Mouse (Mus musculus): ENCODE results near the gene Atp2a3.

The Atp2a3 gene

GRCm38 (mm10) chr11:72955339-72955974 is 5.5 kb upstream of the Atp2a3 start:
- DNase-seq = no peak

DNA sequence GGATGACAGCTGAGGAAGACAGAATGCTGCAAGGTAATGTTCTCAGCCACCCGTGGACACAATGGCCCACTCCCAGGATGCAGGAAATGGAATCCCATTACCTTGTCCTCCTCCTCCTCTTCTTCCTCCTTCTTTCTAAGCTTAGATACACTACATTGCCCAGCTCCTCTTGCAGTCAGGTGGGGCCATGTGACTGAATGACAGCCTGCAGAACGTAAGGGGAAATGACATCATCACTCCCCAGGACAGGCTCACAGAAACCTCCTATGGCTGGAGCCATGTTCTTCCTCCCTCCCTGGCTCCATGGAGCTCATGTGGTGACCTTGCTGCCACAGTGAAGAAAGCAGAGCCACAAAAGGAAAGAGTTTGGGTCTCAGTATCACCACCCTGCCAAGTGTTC is 3.7 kb upstream of the Atp2a3 start:
- no peak for DNase-seq

- no peak for DNase-seq
Observed at GRCm38 (mm10) chr11:72959924-72960679, 867 bp upstream of the Atp2a3 start.

GRCm38 (mm10) chr11:72960723-72961071 is 272 bp upstream of the Atp2a3 start:
- DNase-seq = no peak

GRCm38 (mm10) chr11:72962378-72962777 is 1.4 kb downstream of the Atp2a3 start:
- no peak for DNase-seq

DNA sequence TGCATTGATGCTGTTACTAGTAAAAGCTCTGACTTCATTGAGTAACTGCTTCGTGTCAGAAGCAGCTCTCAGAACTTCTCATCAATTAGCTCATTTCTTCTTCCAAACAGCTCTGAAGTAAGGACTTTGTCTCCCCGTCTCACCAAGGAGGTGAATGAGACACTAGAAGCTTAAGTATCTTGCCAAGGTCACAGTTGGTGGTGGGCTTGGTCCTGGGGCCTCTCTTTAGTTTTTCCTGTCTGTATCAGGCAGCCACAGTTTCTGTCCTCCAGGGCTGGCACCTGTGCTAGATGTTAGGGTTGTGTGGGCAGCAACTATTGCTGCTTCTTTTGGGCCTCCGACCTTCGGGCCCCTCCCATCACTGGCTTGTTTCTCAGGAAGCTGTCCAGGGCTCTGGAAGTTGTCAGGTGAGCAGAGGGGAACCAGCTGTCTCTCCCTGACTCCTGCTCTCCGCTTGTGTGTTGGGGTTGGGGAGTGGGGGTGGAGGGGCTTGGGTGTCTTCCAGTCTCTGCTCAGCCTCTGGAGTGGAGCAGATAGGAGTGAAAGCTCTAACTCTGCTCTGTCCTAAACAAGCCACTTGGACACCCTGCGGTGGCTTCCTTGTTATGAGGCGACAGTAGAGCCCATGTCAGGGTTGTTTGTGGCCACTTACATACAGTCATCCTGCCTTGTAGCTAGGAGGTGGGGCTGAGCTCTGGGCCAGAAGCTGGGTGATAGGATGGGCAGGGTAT is 2.3 kb downstream of the Atp2a3 start:
- DNase-seq = no peak

- no peak for DNase-seq
Observed at GRCm38 (mm10) chr11:72963789-72964294, 2.9 kb downstream of the Atp2a3 start.

GRCm38 (mm10) chr11:72974995-72975503 is 14.1 kb downstream of the Atp2a3 start:
- no peak for DNase-seq

GRCm38 (mm10) chr11:72982516-72982915 is 21.5 kb downstream of the Atp2a3 start:
- no peak for DNase-seq

- DNase-seq = no peak
Observed at GRCm38 (mm10) chr11:72983283-72983682, 22.3 kb downstream of the Atp2a3 start.

- no peak for DNase-seq
Observed at GRCm38 (mm10) chr11:72986745-72987144, 25.8 kb downstream of the Atp2a3 start.

- no peak for DNase-seq
Observed at GRCm38 (mm10) chr11:72987234-72987633, 26.3 kb downstream of the Atp2a3 start.

GRCm38 (mm10) chr11:72987807-72988206 is 26.8 kb downstream of the Atp2a3 start:
- DNase-seq = no peak

- DNase-seq = no peak
Observed at GRCm38 (mm10) chr11:72989044-72989443, 28.1 kb downstream of the Atp2a3 start.

DNA sequence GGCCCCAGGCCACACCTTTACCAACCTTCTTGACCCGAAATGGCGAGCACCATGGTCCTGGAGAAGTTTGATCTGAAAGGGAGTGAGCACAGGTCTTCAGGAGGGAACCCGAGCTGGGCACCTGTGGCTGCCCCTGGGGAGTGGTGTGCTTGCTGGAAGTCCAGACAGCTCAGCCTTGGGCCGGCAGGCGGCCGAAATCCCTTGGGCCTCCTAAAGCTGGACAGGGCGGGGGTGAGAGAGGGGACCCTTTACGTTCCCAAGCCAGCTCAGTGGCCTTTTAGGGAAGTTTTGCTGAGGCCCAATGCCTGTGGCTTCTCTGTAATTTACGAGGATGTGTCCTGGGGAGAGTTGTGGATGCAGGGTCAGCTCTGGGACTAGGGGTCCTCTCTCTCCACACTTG is 29.7 kb downstream of the Atp2a3 start:
- no peak for DNase-seq

- no peak for DNase-seq
Observed at GRCm38 (mm10) chr11:72991961-72992360, 31.0 kb downstream of the Atp2a3 start.

DNA sequence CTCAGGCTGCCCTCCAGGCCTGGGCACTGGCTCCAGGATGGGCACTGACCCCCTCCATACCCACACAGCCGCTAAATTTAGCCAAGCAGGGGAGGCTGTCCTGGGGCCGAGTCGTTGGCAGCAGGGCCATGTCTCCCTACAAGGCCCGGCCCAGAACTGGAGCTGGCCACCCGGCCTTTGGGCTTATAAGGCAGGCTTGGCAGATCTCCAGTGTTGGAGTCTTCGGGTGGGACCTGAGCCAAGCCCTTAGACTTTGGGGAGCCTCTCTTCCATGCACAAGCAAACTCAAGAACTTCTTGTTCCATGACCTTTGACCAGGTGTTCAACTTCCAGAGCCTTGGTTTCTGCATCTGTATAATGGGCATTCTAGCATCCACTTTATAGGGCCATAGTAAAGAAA is 35.4 kb downstream of the Atp2a3 start:
- DNase-seq = no peak

DNA sequence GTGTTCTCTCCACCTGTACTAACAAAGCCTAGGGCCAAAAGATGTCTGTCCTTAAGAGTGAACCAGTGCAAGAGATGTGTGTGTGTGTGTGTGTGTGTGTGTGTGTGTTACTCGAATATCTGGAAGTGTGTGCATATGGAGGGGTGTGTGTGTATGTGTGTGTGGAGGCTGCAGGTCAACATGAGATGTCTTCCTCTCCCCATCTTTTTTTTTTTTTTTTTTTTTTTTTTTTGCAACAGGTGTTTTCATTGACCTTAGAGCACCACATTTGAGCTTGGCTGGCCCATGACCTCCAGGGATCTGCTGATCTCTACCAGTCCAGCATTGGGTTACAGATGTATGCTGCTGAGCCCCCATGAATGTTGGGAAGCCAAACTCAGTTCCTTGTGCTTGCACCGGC is 35.8 kb downstream of the Atp2a3 start:
- DNase-seq = no peak

DNA sequence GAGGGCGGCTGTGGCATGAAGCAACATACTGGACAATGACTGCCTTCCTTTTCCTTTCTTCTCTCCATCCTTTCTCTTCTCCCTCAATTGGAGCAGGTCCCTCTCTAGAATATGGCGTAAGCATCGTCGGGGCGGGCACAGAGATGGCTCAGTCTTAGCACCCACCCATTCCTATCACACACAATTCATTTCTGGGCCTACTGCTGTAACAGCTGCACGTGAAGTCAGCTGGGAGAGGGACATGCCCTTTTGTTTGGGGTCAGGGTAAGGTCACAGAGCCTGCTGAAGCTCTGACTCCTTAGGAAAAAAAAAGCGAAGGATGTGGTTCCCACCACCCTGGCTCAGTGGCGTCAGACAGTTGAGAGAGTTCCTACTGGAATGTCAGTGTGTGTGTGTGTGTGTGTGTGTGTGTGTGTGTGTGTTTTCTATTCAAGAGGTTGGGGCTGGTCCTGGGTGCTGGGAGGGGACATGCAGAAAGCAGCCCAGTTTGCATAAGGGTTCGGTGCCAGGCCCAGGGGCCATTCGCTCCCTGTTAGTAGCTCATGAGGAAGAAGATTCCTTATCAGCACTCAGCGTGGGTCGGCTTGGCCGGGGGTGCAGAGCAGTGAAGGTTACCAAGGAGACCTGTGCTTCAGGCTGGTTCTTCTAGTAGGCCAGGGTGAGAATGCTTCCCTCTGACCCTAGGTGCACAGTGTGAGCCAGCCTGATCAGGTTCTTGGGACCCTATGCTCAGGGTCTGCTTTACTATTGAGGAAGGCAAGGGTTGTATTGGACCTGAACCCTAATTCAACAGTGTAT is 36.8 kb downstream of the Atp2a3 start:
- no peak for DNase-seq

GRCm38 (mm10) chr11:72998771-72999170 is 37.8 kb downstream of the Atp2a3 start, which contains the start of gene P2rx1:
P2rx1 (plus strand) TSS chr11:72999103.
- DNase-seq = no peak

DNA sequence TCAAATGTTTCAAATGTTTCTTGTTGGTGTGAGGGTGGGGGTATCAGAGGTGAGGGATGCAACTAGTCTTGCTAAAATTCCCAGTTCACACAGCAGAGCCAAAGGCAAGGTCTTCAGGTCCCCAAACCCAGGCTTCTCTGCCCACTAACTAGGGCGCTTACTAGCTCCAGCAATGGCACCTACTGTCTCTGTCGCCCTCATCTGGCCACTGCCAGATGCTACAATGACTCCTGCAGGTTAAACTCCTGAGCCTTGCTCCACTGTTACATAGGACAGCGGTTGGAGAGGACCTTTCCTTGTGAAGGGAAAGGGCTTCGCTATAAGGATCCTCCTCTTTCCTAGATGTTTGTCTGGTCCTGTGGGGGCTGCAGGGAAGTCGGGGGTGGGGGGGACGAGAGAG is 40.1 kb downstream of the Atp2a3 start:
- peak; percentile 49 for DNase-seq

DNA sequence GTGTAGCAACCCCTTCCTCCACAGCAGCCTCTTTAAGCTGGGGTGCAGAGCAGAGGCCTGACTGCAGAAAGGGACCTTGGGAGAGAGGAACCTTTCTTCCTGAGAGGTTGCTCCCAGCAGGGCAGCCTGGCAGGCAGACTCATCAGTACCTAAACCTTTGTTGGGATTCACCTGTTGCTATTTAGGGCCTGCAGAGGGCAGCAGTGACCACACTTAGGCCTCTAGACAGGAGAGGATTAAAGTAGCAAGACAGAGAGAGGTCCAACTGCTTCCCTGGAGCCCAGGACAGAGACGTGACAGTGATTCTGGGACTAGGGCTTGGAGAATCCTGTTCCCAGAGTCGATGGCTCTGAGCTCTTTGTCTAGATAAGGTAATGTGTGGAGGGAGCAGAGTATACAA is 45.4 kb downstream of the Atp2a3 start:
- DNase-seq = peak; percentile 30

DNA sequence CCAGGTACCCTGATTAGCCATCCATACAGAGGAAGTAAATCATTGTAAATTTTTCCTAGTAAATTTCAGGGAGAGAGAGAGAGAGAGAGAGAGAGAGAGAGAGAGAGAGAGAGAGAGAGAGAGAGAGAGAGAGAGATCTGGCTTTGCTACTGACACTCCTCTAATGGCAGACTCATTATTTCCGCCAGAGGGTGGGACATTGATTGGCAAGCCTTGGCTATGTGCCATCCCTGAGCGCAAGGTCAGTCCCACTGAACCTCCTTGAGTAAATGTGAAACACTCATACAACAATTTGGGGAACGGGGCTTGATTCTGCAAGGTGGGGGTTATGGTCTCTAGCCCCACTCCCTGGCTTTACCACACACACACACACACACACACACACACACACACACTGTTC is 46.1 kb downstream of the Atp2a3 start:
- DNase-seq = no peak
